ENCODE assay signal across 7 mouse cellular contexts in the genomic region with DNA sequence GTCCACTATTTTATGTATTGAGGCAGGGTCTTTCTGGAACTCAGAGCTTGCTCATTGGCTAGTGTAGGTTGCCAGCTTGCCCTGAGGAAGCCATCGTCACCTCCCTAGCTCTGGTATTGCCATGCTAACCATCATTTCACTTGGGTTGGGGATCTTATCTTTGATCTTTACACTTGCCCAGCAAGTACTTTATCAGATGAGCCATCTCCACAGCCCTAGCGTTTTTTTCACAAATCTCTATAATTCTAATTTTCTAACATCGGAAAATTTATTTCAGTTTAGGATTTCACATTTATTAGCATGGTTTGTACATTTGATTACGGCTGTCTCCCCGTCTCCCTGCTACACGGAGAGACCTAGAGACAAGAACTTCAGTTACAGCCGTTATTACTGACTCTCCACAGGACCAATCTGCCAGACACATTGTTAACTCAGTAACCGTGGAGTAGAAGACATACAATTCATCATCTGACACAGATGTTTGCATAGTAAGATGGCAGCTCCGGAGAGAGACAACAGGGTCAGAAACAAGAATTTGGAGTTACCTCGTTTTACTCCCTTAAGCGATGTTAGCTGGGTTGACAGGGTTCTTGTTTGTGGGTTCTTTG. TPM values are rescaled to one million over a fixed set of nuclear protein-coding genes. Genes with fewer than 3 reads are reported as not detected.
DNase-seq lines count a peak whose midpoint lies in the region; ATAC-seq and TF ChIP-seq lines count a peak whose summit lies in the region.

No protein-coding gene starts in this region.

- no peak for DNase-seq in spleen, adult 2 months (ENCODE audit: low read depth in 1 of 2, low spot score in 2 of 2)
- no peak for DNase-seq in spleen, adult 12 weeks (ENCODE audit: low spot score)
- DNase-seq in liver, embryonic 11.5 days (ENCODE audit: low spot score), result no peak
- no peak for DNase-seq in adipocyte (ENCODE audit: low spot score)
- DNase-seq in adrenal gland, adult 18-20 months (ENCODE audit: low spot score in 2 of 2), result no peak

- peaks cover 7% of the 10 kb centered on the region; the same call in 1 of the 2 replicates for H3K4me1 ChIP-seq in spleen, adult 2 months (ENCODE audit: control insufficient read depth, insufficient read depth, insufficient read length)
- peaks cover 15% of the 10 kb centered on the region for H3K4me1 ChIP-seq in liver, embryonic 11.5 days (replicated peaks; ENCODE audit: control insufficient read depth, insufficient read depth, low read length)
- peaks cover 12% of the 10 kb centered on the region for H3K4me1 ChIP-seq in stomach, embryonic 16.5 days (ENCODE audit: control insufficient read depth, insufficient read depth, low read length)

- H3K36me3 ChIP-seq in spleen, adult 2 months (ENCODE audit: control insufficient read depth, insufficient read depth, low read length), result no peaks in the 10 kb centered on the region
- no peaks in the 10 kb centered on the region for H3K36me3 ChIP-seq in liver, embryonic 11.5 days (ENCODE audit: control insufficient read depth, insufficient read depth, low read length)
- no peaks in the 10 kb centered on the region for H3K36me3 ChIP-seq in stomach, embryonic 16.5 days (ENCODE audit: control insufficient read depth, insufficient read depth, low read length)

- H3K4me2 ChIP-seq in liver, embryonic 11.5 days, result peak overlapping the region; percentile 83
- peak overlapping the region; percentile 66 for H3K4me2 ChIP-seq in stomach, embryonic 16.5 days (ENCODE audit: low read depth, low read length)

- peak overlapping the region; percentile 64 for H3K4me3 ChIP-seq in spleen, adult 2 months (ENCODE audit: extremely low read depth, insufficient read depth, insufficient read length)
- H3K4me3 ChIP-seq in liver, embryonic 11.5 days (ENCODE audit: low read depth, low read length), result peak overlapping the region; percentile 97
- peak overlapping the region; percentile 98 for H3K4me3 ChIP-seq in stomach, embryonic 16.5 days (replicated peaks; ENCODE audit: low read length)

- H3K9ac ChIP-seq in liver, embryonic 11.5 days (ENCODE audit: low read depth, low read length), result peak overlapping the region; percentile 84
- H3K9ac ChIP-seq in stomach, embryonic 16.5 days (ENCODE audit: low read length), result peak overlapping the region; percentile 82

- H3K9me3 ChIP-seq in liver, embryonic 11.5 days (ENCODE audit: control insufficient read depth, low read length), result no peaks in the 10 kb centered on the region
- H3K9me3 ChIP-seq in stomach, embryonic 16.5 days (replicated peaks; ENCODE audit: control insufficient read depth, low read length), result no peaks in the 10 kb centered on the region

- no peaks in the 10 kb centered on the region for H3K27me3 ChIP-seq in spleen, adult 2 months (ENCODE audit: control insufficient read depth, insufficient read depth, low read length)
- no peaks in the 10 kb centered on the region for H3K27me3 ChIP-seq in liver, embryonic 11.5 days (replicated peaks; ENCODE audit: control insufficient read depth, insufficient read depth, low read length)
- H3K27me3 ChIP-seq in stomach, embryonic 16.5 days (ENCODE audit: control insufficient read depth, insufficient read depth, low read length), result no peaks in the 10 kb centered on the region

- no peak for TF ChIP-seq POLR2A in spleen, adult 2 months (IDR thresholded peaks at IDR 0.05; ENCODE audit: low read depth, low read length)

- peak overlapping the region; percentile 90 for H3K27ac ChIP-seq in spleen, adult 2 months (ENCODE audit: insufficient read depth, low read length)
- H3K27ac ChIP-seq in liver, embryonic 11.5 days (ENCODE audit: low read depth, low read length), result peak overlapping the region; percentile 89
- H3K27ac ChIP-seq in stomach, embryonic 16.5 days (ENCODE audit: low read length), result peak overlapping the region; percentile 97

- ATAC-seq in erythroid progenitor cell, adult 5-6 weeks (replicated peaks; ENCODE audit: low FRiP score, poor library complexity, severe bottlenecking), result peak; percentile 21
- peak; percentile 20 for ATAC-seq in liver, embryonic 11.5 days (replicated peaks; ENCODE audit: low FRiP score)
- no peak for ATAC-seq in stomach, embryonic 16.5 days (ENCODE audit: insufficient read depth, low FRiP score)

- WGBS in spleen, adult 2 months, result 9% methylated on average over 11 of the region's 11 CpGs
- WGBS in liver, embryonic 11.5 days, result 12% methylated on average over 11 of the region's 11 CpGs
- 8% methylated on average over 11 of the region's 11 CpGs for WGBS in stomach, embryonic 16.5 days

- no peak for TF ChIP-seq CTCF in spleen, adult 2 months (IDR thresholded peaks at IDR 0.05; ENCODE audit: extremely low read depth, insufficient read depth, insufficient read length, insufficient replicate concordance)

RNA-seq across cellular contexts. Expression of gene Urm1, which starts 6.5 kb away (rescaled TPM):
- 31.9 and 37.4 TPM in 2 replicates for polyA plus RNA-seq in spleen, adult 2 months (2012; rRNA removed)
- 13.7 and 26.8 TPM in 2 replicates for total RNA-seq in erythroid progenitor cell, adult 5-6 weeks (2015; ENCODE audit: low replicate concordance)
- 4.5 and 4.6 TPM in 2 replicates for total RNA-seq in erythroid progenitor cell, adult 5-6 weeks (2017; ENCODE audit: low replicate concordance)
- 21.1 TPM in 2 replicates for polyA plus RNA-seq in liver, embryonic 11.5 days (2014; fragmentation: Nextera tagmentation; extraction: Ambion mirVana)
- 19.5 and 22.0 TPM in 2 replicates for polyA plus RNA-seq in stomach, embryonic 16.5 days (2015; fragmentation: Nextera tagmentation; extraction: Ambion mirVana)
- 10 to 100 TPM; 36.2 to 43.9 TPM for total RNA-seq in adrenal gland, adult 18-20 months (2021)

RNA-seq across cellular contexts. Expression of gene Slc27a4, which starts 24.0 kb away (rescaled TPM):
- polyA plus RNA-seq in spleen, adult 2 months (2012; rRNA removed), result 13.7 and 14.2 TPM in 2 replicates
- 2.5 and 4.6 TPM in 2 replicates for total RNA-seq in erythroid progenitor cell, adult 5-6 weeks (2015; ENCODE audit: low replicate concordance)
- 1.4 and 2.0 TPM in 2 replicates for total RNA-seq in erythroid progenitor cell, adult 5-6 weeks (2017; ENCODE audit: low replicate concordance)
- polyA plus RNA-seq in liver, embryonic 11.5 days (2014; fragmentation: Nextera tagmentation; extraction: Ambion mirVana), result 5.2 and 5.3 TPM in 2 replicates
- polyA plus RNA-seq in stomach, embryonic 16.5 days (2015; fragmentation: Nextera tagmentation; extraction: Ambion mirVana), result 22.0 and 23.6 TPM in 2 replicates
- 10 to 100 TPM; 27.4 to 40.6 TPM for total RNA-seq in adrenal gland, adult 18-20 months (2021)

RNA-seq across cellular contexts. Expression of gene Trub2, which starts 38.1 kb away (rescaled TPM):
- 25.5 and 29.3 TPM in 2 replicates for polyA plus RNA-seq in spleen, adult 2 months (2012; rRNA removed)
- total RNA-seq in erythroid progenitor cell, adult 5-6 weeks (2015; ENCODE audit: low replicate concordance), result 10.8 and 14.7 TPM in 2 replicates
- 17.4 and 27.7 TPM in 2 replicates for total RNA-seq in erythroid progenitor cell, adult 5-6 weeks (2017; ENCODE audit: low replicate concordance)
- 27.7 and 29.0 TPM in 2 replicates for polyA plus RNA-seq in liver, embryonic 11.5 days (2014; fragmentation: Nextera tagmentation; extraction: Ambion mirVana)
- 25.2 and 30.9 TPM in 2 replicates for polyA plus RNA-seq in stomach, embryonic 16.5 days (2015; fragmentation: Nextera tagmentation; extraction: Ambion mirVana)
- 10 to 100 TPM; 31.1 to 31.4 TPM for total RNA-seq in adrenal gland, adult 18-20 months (2021)

RNA-seq across cellular contexts. Expression of gene Coq4, which starts 39.1 kb away (rescaled TPM):
- polyA plus RNA-seq in spleen, adult 2 months (2012; rRNA removed), result 31.9 and 32.6 TPM in 2 replicates
- total RNA-seq in erythroid progenitor cell, adult 5-6 weeks (2015; ENCODE audit: low replicate concordance), result 2.2 TPM in 1 of 2 replicates, not detected in the other
- 2.6 and 6.1 TPM in 2 replicates for total RNA-seq in erythroid progenitor cell, adult 5-6 weeks (2017; ENCODE audit: low replicate concordance)
- 36.1 and 38.8 TPM in 2 replicates for polyA plus RNA-seq in liver, embryonic 11.5 days (2014; fragmentation: Nextera tagmentation; extraction: Ambion mirVana)
- 34.5 and 34.6 TPM in 2 replicates for polyA plus RNA-seq in stomach, embryonic 16.5 days (2015; fragmentation: Nextera tagmentation; extraction: Ambion mirVana)
- total RNA-seq in adrenal gland, adult 18-20 months (2021), result 10 to 100 TPM; 21.0 to 23.4 TPM

RNA-seq across cellular contexts. Expression of gene Cercam, which starts 42.5 kb away (rescaled TPM):
- polyA plus RNA-seq in spleen, adult 2 months (2012; rRNA removed), result 8.4 and 11.7 TPM in 2 replicates
- total RNA-seq in erythroid progenitor cell, adult 5-6 weeks (2015; ENCODE audit: low replicate concordance), result 44.9 and 66.3 TPM in 2 replicates
- total RNA-seq in erythroid progenitor cell, adult 5-6 weeks (2017; ENCODE audit: low replicate concordance), result 36.4 and 48.1 TPM in 2 replicates
- 49.0 and 54.3 TPM in 2 replicates for polyA plus RNA-seq in liver, embryonic 11.5 days (2014; fragmentation: Nextera tagmentation; extraction: Ambion mirVana)
- polyA plus RNA-seq in stomach, embryonic 16.5 days (2015; fragmentation: Nextera tagmentation; extraction: Ambion mirVana), result 38.3 and 38.9 TPM in 2 replicates
- 10 to 100 TPM in 1 of 2 experiments, 1 to 10 TPM in 1; 8.4 to 11.7 TPM for total RNA-seq in adrenal gland, adult 18-20 months (2021)
